Comparison of ENCODE assay signal across 31 mouse cellular contexts in genomic region chrX:23248752-23249151, GRCm38 (mm10).
DNase-seq lines count a peak whose midpoint lies in the region; ATAC-seq lines count a peak whose summit lies in the region.
"Had no signal": no experiment of that assay in that cellular context is flagged by ENCODE, and none has a peak within 500 bp of the region (broad histone marks: within the 10 kb centered on the region; RNA-seq: fewer than 3 reads in every experiment).

No protein-coding gene starts in this region.

- H3K27me3 ChIP-seq in embryonic facial prominence, embryonic 14.5 days (replicated peaks; ENCODE audit: control insufficient read depth, insufficient read depth, low read length), result no peaks in the 10 kb centered on the region
- no peaks in the 10 kb centered on the region for H3K27me3 ChIP-seq in embryonic facial prominence, embryonic 10.5 days (replicated peaks; ENCODE audit: low read depth, poor library complexity, severe bottlenecking)
- H3K27me3 ChIP-seq in midbrain, embryonic 12.5 days, result no peaks in the 10 kb centered on the region
- no peaks in the 10 kb centered on the region for H3K27me3 ChIP-seq in midbrain, embryonic 16.5 days (ENCODE audit: control insufficient read depth, insufficient read depth, low read depth, low read length)
- H3K27me3 ChIP-seq in midbrain, embryonic 14.5 days (ENCODE audit: control insufficient read depth, insufficient read depth, low read length), result no peaks in the 10 kb centered on the region
- H3K27me3 ChIP-seq: CH12.LX; embryonic facial prominence, embryonic 12.5 days; forebrain, embryonic 13.5 days; heart, embryonic 12.5 days; heart, embryonic 15.5 days; hindbrain, embryonic 13.5 days had no signal

- no peaks in the 10 kb centered on the region for H3K36me3 ChIP-seq in embryonic facial prominence, embryonic 14.5 days (ENCODE audit: control insufficient read depth, insufficient read depth, low read length)
- no peaks in the 10 kb centered on the region for H3K36me3 ChIP-seq in embryonic facial prominence, embryonic 10.5 days (replicated peaks)
- H3K36me3 ChIP-seq in midbrain, embryonic 12.5 days, result no peaks in the 10 kb centered on the region
- H3K36me3 ChIP-seq in midbrain, embryonic 16.5 days (ENCODE audit: control insufficient read depth, insufficient read depth, low read length), result no peaks in the 10 kb centered on the region
- no peaks in the 10 kb centered on the region for H3K36me3 ChIP-seq in midbrain, embryonic 14.5 days (ENCODE audit: control insufficient read depth, insufficient read depth, low read length)
- H3K36me3 ChIP-seq: embryonic facial prominence, embryonic 12.5 days; G1E; heart, embryonic 12.5 days; heart, embryonic 15.5 days; hindbrain, embryonic 10.5 days; hindbrain, embryonic 13.5 days had no signal

- H3K4me3 ChIP-seq in embryonic facial prominence, embryonic 14.5 days (ENCODE audit: low read depth, low read length), result no peak overlapping the region
- no peak overlapping the region for H3K4me3 ChIP-seq in embryonic facial prominence, embryonic 10.5 days
- no peak overlapping the region for H3K4me3 ChIP-seq in midbrain, embryonic 12.5 days
- no peak overlapping the region for H3K4me3 ChIP-seq in midbrain, embryonic 16.5 days (ENCODE audit: low read depth, low read length)
- no peak overlapping the region for H3K4me3 ChIP-seq in midbrain, embryonic 14.5 days (replicated peaks; ENCODE audit: low read depth, low read length)
- H3K4me3 ChIP-seq: embryonic facial prominence, embryonic 12.5 days; erythroblast, embryonic 14.5 days; forebrain, embryonic 13.5 days; gastrocnemius, adult 2 months; heart, embryonic 12.5 days; heart, embryonic 15.5 days; hindbrain, embryonic 10.5 days; hindbrain, embryonic 13.5 days had no signal

- peak; percentile 8 for DNase-seq in embryonic facial prominence, embryonic 14.5 days (ENCODE audit: low spot score)
- no peak for DNase-seq in embryonic facial prominence, embryonic 10.5 days (ENCODE audit: low spot score)
- DNase-seq in midbrain, embryonic 14.5 days, result peak; percentile 31
- peak; percentile 49 for DNase-seq in retina, postnatal 1 day
- no peak for DNase-seq in urinary bladder, postnatal 4 days (ENCODE audit: low spot score in 2 of 2)
- DNase-seq: adrenal gland, postnatal 10 days; adrenal gland, postnatal 36 days; B cell, adult 2 months; cerebellum, adult 11 months; cerebellum, adult 2 months; cerebellum, adult 9-11 months; cerebellum, postnatal 25 days; forebrain, postnatal 0 days; gastrocnemius, adult 2 months; gastrocnemius, postnatal 14 days; heart, adult 11 months; heart, postnatal 10 days; heart, postnatal 36 days had no signal

- no peaks in the 10 kb centered on the region for H3K9me3 ChIP-seq in embryonic facial prominence, embryonic 14.5 days (ENCODE audit: control insufficient read depth, low read length)
- H3K9me3 ChIP-seq in embryonic facial prominence, embryonic 10.5 days, result no peaks in the 10 kb centered on the region
- H3K9me3 ChIP-seq in midbrain, embryonic 12.5 days, result no peaks in the 10 kb centered on the region
- no peaks in the 10 kb centered on the region for H3K9me3 ChIP-seq in midbrain, embryonic 16.5 days (replicated peaks; ENCODE audit: control insufficient read depth, low read length, poor library complexity, severe bottlenecking)
- no peaks in the 10 kb centered on the region for H3K9me3 ChIP-seq in midbrain, embryonic 14.5 days (ENCODE audit: control insufficient read depth, low read length)
- H3K9me3 ChIP-seq: embryonic facial prominence, embryonic 12.5 days; forebrain, embryonic 13.5 days; G1E; heart, embryonic 12.5 days; heart, embryonic 15.5 days; hindbrain, embryonic 10.5 days; hindbrain, embryonic 13.5 days had no signal

- H3K4me2 ChIP-seq in embryonic facial prominence, embryonic 14.5 days (ENCODE audit: low read depth, low read length), result no peak overlapping the region
- H3K4me2 ChIP-seq in midbrain, embryonic 12.5 days (replicated peaks), result no peak overlapping the region
- no peak overlapping the region for H3K4me2 ChIP-seq in midbrain, embryonic 16.5 days (ENCODE audit: low read length)
- no peak overlapping the region for H3K4me2 ChIP-seq in midbrain, embryonic 14.5 days (ENCODE audit: low read length)
- H3K4me2 ChIP-seq: embryonic facial prominence, embryonic 12.5 days; forebrain, embryonic 13.5 days; heart, embryonic 12.5 days; heart, embryonic 15.5 days; hindbrain, embryonic 13.5 days had no signal

- ATAC-seq in embryonic facial prominence, embryonic 14.5 days (ENCODE audit: low read depth), result no peak; the same call in 1 of the 2 replicates
- ATAC-seq in midbrain, embryonic 12.5 days (ENCODE audit: low FRiP score, low read depth), result peak; percentile 90
- ATAC-seq in midbrain, embryonic 16.5 days, result no peak
- ATAC-seq in midbrain, embryonic 14.5 days (ENCODE audit: low FRiP score, low TSS enrichment), result no peak; the same call in 1 of the 2 replicates
- ATAC-seq: forebrain, embryonic 13.5 days; forebrain, postnatal 0 days; hindbrain, embryonic 16.5 days; Patski had no signal

- no peak overlapping the region for H3K27ac ChIP-seq in embryonic facial prominence, embryonic 14.5 days (replicated peaks; ENCODE audit: low read depth, low read length)
- no peak overlapping the region for H3K27ac ChIP-seq in embryonic facial prominence, embryonic 10.5 days (replicated peaks)
- H3K27ac ChIP-seq in midbrain, embryonic 12.5 days (replicated peaks), result no peak overlapping the region
- no peak overlapping the region for H3K27ac ChIP-seq in midbrain, embryonic 16.5 days (ENCODE audit: low read length)
- H3K27ac ChIP-seq in midbrain, embryonic 14.5 days (replicated peaks; ENCODE audit: low read depth, low read length), result no peak overlapping the region
- H3K27ac ChIP-seq: embryonic facial prominence, embryonic 12.5 days; forebrain, embryonic 13.5 days; gastrocnemius, adult 2 months; heart, embryonic 15.5 days; hindbrain, embryonic 10.5 days; hindbrain, embryonic 13.5 days had no signal

- no peaks in the 10 kb centered on the region for H3K4me1 ChIP-seq in embryonic facial prominence, embryonic 14.5 days (ENCODE audit: control insufficient read depth, insufficient read depth, low read length)
- H3K4me1 ChIP-seq in embryonic facial prominence, embryonic 10.5 days, result no peaks in the 10 kb centered on the region
- H3K4me1 ChIP-seq in midbrain, embryonic 12.5 days, result no peaks in the 10 kb centered on the region
- H3K4me1 ChIP-seq in midbrain, embryonic 16.5 days (ENCODE audit: control insufficient read depth, insufficient read depth, low read length), result no peaks in the 10 kb centered on the region
- H3K4me1 ChIP-seq in midbrain, embryonic 14.5 days (ENCODE audit: control insufficient read depth, insufficient read depth, low read length), result no peaks in the 10 kb centered on the region
- H3K4me1 ChIP-seq: embryonic facial prominence, embryonic 12.5 days; forebrain, embryonic 13.5 days; heart, embryonic 12.5 days; heart, embryonic 15.5 days; hindbrain, embryonic 10.5 days; hindbrain, embryonic 13.5 days had no signal

- H3K9ac ChIP-seq in embryonic facial prominence, embryonic 14.5 days (ENCODE audit: low read depth, low read length), result no peak overlapping the region
- H3K9ac ChIP-seq in midbrain, embryonic 12.5 days (replicated peaks), result no peak overlapping the region
- H3K9ac ChIP-seq in midbrain, embryonic 16.5 days (ENCODE audit: low read depth, low read length), result no peak overlapping the region
- no peak overlapping the region for H3K9ac ChIP-seq in midbrain, embryonic 14.5 days (replicated peaks; ENCODE audit: low read length)
- H3K9ac ChIP-seq: embryonic facial prominence, embryonic 12.5 days; forebrain, embryonic 13.5 days; forebrain, postnatal 0 days; heart, embryonic 12.5 days; heart, embryonic 15.5 days; hindbrain, embryonic 13.5 days had no signal

Comparison
In these comparisons a context has a peak if more than half of its experiments do, and no peak if none do; other contexts are left out.
1. DNase-seq: peak in embryonic facial prominence, embryonic 14.5 days (single experiment), midbrain, embryonic 14.5 days (single experiment) and retina, postnatal 1 day (single experiment); none in embryonic facial prominence, embryonic 10.5 days (single experiment) and urinary bladder, postnatal 4 days (0 of 2).